Mouse (Mus musculus): ENCODE measurements around the gene Phactr3. TPM values are rescaled to one million over a fixed set of nuclear protein-coding genes. Genes with fewer than 3 reads are reported as not detected.

Phactr3 gene
- total RNA-seq, 1 experiment from 2014 or later = not detected

DNA sequence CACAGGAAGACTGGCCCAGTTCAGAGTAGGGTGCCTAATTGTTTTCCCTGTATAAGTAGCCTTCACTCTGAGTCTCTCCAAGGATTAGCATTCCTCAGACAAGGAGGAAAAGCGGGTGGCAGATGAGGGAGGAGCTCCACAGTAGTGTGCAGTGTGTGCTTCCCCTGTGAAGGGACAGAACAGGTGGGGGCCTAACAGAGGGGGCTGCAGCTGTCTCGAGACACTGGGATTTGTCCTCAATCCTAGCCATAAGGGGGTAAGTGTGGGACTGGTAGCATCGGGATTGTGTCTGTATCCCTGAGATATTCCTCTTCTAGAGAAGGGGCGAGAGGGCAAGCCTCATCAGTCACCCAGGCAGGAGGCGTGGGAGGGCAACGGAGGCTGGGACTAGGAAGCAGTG is 66.1 kb downstream of the Phactr3 start:
- ATAC-seq (replicated peaks; ENCODE audit: low read depth, poor library complexity, severe bottlenecking) = no peak

- peak; percentile 39; the same call in 1 of the 2 replicates for ATAC-seq (replicated peaks; ENCODE audit: low read depth, poor library complexity, severe bottlenecking)
Observed at GRCm38 (mm10) chr2:178188988-178189387, 70.2 kb downstream of the Phactr3 start.

GRCm38 (mm10) chr2:178192881-178193280 is 74.1 kb downstream of the Phactr3 start:
- no peak for ATAC-seq (replicated peaks; ENCODE audit: low read depth, poor library complexity, severe bottlenecking)

DNA sequence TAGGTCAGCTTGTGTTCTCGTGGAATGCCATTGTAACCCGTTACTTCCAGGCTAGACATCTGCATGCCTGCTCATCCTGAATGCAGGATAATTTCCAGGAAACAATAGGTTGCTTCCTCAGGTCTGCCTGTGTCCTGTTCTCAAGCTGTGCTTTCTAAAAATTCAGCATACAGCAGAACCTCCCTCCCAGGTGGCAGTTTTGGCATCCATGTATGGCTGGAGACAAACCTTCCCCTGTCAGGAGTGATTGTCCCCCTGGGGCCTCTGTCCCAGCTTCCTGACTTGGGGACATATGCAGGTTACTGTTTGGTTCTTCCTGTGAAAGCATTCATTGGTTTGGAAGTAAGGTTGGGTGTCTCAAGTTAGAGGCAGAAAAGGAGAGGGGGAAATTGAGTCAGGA is 74.7 kb downstream of the Phactr3 start:
- no peak for ATAC-seq (replicated peaks; ENCODE audit: low read depth, poor library complexity, severe bottlenecking)

DNA sequence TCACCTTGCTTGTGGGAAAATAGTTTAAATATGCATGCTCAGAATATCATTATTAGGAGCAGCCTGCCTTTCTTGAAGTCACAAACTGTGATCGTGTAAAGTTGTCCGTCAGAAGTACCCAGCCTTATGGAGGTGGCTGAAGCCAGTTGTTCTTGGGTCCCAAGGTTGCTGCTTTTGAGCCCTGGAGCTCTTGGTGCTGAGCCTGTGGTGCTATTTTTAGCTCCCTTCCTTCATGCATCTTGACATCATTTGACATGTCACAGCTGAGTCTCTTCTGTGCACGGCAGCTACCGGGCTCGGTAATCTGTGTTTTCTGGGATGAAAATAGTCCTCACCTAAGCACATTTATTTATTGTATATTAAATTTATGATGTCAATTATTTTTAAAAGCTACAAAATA is 76.1 kb downstream of the Phactr3 start:
- no peak for ATAC-seq (replicated peaks; ENCODE audit: low read depth, poor library complexity, severe bottlenecking)

DNA sequence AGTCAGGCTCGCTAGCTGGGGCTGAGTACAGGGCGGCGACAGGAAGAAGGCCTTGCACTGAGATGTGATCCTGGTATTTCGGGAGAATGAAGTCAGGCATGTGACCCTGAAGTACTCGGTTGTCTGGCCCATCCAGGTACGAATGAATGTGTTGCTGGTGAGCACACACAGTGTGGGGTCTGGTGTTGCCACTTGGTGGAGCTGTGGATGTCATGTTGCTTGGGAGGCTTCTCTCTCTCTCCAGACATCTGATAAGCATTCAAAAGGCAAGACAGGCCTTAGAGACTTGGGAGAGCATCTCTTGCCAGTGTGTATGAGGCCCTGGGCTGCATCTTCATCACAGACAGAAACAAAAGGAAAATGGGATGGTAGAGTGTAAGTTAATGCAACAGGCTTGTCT is 77.3 kb downstream of the Phactr3 start:
- no peak for ATAC-seq (replicated peaks; ENCODE audit: low read depth, poor library complexity, severe bottlenecking)

- ATAC-seq (replicated peaks; ENCODE audit: low read depth, poor library complexity, severe bottlenecking) = no peak
Observed at GRCm38 (mm10) chr2:178197542-178197941, 78.8 kb downstream of the Phactr3 start.

GRCm38 (mm10) chr2:178204455-178204854 is 85.7 kb downstream of the Phactr3 start:
- ATAC-seq (replicated peaks; ENCODE audit: low read depth, poor library complexity, severe bottlenecking) = no peak

- no peak for ATAC-seq (replicated peaks; ENCODE audit: low read depth, poor library complexity, severe bottlenecking)
Observed at GRCm38 (mm10) chr2:178208186-178208600, 89.4 kb downstream of the Phactr3 start.

- no peak for ATAC-seq (replicated peaks; ENCODE audit: low read depth, poor library complexity, severe bottlenecking)
Observed at GRCm38 (mm10) chr2:178213826-178214225, 95.1 kb downstream of the Phactr3 start.

GRCm38 (mm10) chr2:178214531-178214930 is 95.8 kb downstream of the Phactr3 start:
- ATAC-seq (replicated peaks; ENCODE audit: low read depth, poor library complexity, severe bottlenecking) = no peak

DNA sequence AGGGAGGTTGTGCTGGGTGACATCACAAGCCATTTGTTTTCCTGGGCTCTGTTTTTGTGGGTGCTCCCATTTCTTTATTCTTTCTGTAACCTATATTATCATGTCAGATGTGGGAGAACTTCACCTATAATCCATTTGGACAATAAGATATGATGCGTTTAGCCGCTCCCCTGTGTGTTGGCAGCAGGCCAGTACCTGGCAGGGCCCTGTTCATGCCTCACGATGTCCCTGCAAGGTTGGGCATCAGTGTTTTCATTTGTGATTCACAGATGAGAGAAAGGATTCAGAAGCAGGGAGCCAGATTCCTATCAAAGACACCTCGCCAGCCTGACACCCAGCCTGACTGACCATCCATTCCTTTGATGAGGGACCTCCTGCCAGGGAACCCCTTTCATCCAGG is 99.7 kb downstream of the Phactr3 start:
- no peak for ATAC-seq (replicated peaks; ENCODE audit: low read depth, poor library complexity, severe bottlenecking)

- 0 out of 2 replicates have a peak, but pooled peaks have one; percentile 22 for ATAC-seq (replicated peaks; ENCODE audit: low read depth, poor library complexity, severe bottlenecking)
Observed at GRCm38 (mm10) chr2:178219454-178220147, 100.8 kb downstream of the Phactr3 start.

DNA sequence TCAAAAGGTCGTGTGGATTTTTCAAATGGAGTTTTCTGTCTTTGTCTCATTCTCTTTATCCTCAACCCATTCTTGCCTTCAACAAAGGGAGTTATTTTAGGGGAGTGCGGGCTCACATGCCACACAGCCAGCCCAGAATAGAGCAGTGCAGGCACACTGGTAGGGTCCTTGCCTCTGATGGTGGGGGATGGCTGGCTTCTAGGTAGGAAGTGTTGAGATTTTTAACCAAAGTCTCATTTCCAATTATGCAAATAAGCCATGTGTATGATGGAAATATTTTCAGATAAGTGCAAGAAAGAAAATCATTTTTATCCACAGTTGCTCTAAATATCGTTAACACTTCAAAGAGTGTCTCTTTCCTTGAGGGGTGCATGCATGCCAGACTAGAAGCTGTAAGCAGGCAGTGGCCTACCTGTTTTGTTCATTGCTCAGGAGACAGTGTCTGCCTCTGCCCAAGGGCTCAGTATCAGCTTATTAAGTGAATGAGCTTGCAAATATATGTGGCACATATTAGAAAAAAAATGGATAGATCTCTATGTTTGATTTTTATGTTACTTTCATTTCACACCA is 101.5 kb downstream of the Phactr3 start:
- no peak for ATAC-seq (replicated peaks; ENCODE audit: low read depth, poor library complexity, severe bottlenecking)

- no peak for ATAC-seq (replicated peaks; ENCODE audit: low read depth, poor library complexity, severe bottlenecking)
Observed at GRCm38 (mm10) chr2:178221003-178221402, 102.2 kb downstream of the Phactr3 start.

DNA sequence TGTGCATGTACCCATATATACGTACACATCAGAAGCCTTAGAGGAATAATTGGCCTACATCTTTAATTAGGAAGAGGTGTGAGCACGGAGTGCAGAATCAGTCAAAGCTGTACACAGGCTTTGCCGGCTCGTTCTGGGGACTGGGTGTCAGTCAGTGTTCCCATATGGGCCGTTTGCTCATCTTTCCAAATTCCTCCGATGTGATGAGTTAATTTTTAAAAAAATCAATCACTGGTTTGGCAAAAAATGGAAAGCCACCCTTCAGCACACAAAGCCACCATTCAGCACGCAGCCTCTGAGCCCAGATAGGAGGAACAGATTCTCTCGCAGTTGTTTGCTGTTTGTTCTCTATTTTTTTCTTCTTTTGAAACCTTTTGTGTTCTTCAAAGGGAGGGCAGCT is 110.5 kb downstream of the Phactr3 start:
- ATAC-seq (replicated peaks; ENCODE audit: low read depth, poor library complexity, severe bottlenecking) = no peak

DNA sequence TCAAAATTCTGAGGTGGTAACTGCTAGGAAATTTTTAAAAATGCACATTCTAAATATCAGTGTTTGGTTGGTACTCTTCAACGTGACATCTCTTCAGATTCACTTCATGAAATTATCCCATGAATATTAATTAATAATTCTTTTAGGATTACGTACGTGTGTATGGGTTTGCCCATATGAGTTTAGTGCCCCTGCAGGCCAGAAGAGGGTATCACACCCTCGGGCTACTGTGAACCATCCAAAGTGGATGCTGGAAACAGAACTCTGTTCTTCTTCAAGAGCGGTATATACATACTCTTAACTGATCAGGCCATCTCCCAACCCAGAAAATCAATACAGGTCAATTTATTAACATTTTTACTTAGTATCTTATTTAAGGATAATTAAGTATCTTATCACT is 114.7 kb downstream of the Phactr3 start:
- peak; percentile 50; the same call in 1 of the 2 replicates for ATAC-seq (replicated peaks; ENCODE audit: low read depth, poor library complexity, severe bottlenecking)

DNA sequence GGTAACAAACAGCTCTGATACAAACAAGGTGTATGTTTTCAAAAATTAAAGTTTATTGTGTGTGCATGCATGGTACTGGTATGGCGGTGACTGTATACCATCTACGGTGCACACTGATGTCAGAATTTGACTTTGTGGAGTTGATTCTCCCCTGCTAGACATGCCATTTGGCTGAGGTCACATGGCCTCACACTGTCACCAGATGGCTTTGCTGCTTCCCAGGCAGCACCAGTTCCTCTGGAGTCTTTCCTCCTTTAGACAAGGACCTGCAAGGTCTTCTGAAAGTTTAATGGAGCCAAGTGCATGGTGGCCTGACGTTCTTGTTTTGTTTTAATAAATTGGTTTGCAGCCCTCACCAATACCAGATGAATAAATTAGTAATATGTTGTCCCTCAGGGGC is 118.3 kb downstream of the Phactr3 start:
- ATAC-seq (replicated peaks; ENCODE audit: low read depth, poor library complexity, severe bottlenecking) = no peak

DNA sequence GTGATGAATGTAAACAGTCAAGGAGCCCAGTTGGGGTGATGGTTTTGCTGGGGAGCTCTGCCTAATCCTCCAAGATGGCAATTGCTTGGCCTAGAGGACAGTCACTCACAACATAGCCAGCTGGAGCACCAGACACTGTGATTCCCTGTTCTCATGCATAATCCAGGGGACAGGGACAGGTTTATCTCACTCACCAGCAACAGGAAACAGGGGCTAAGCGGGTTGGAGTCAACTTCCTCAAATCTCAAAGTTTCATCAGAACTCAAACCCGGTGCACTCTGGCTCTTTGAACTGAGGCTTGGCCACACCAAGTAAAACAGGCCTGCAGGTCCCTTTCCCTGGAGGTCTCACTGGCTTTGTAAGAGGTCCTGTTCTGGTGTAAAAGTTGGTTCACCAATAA is 119.7 kb downstream of the Phactr3 start:
- ATAC-seq (replicated peaks; ENCODE audit: low read depth, poor library complexity, severe bottlenecking) = peak; percentile 92

DNA sequence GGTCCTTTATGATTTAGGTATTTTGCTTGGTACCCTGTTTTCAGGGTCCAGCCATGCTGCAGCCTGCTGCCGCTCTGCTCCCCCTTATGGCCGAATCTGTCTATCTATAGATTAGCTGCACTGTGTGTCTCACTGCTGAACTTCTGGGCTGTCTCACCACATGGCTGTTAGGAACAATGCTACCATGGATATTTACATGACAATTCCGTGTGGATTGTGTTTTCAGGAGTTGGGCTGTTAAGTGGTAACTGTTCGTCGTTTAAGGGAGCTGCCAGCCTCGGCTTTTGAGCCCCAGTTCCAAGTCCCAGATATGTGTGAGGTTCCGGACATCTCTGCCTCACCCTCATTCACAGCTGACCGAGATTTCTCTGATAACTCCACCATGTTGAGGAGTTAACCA is 122.1 kb downstream of the Phactr3 start:
- ATAC-seq (replicated peaks; ENCODE audit: low read depth, poor library complexity, severe bottlenecking) = no peak

GRCm38 (mm10) chr2:178241374-178241773 is 122.6 kb downstream of the Phactr3 start:
- ATAC-seq (replicated peaks; ENCODE audit: low read depth, poor library complexity, severe bottlenecking) = no peak

GRCm38 (mm10) chr2:178242996-178243395 is 124.2 kb downstream of the Phactr3 start:
- no peak for ATAC-seq (replicated peaks; ENCODE audit: low read depth, poor library complexity, severe bottlenecking)

Measured in common myeloid progenitor, adult 5-6 weeks (primary cell).